Mouse (Mus musculus) ES-E14 (cell line): ENCODE results near the gene Olig1.

Source experiments
- CHD2 ChIP-seq: IDR thresholded peaks from 2 replicates; pipeline ENCODE4 v1.6.1; 2014; ENCODE audit warnings: mild to moderate bottlenecking, low read depth, low read length, inconsistent platforms
- ZC3H11A ChIP-seq: IDR thresholded peaks from 2 replicates; pipeline ENCODE4 v1.6.1; 2012; ENCODE audit warnings: low read depth, mild to moderate bottlenecking, inconsistent platforms, low read length, borderline replicate concordance
- ZNF384 ChIP-seq: IDR thresholded peaks from 2 replicates; pipeline ENCODE4 v1.6.1; 2012; ENCODE audit warnings: low read depth, low read length, inconsistent platforms

DNA sequence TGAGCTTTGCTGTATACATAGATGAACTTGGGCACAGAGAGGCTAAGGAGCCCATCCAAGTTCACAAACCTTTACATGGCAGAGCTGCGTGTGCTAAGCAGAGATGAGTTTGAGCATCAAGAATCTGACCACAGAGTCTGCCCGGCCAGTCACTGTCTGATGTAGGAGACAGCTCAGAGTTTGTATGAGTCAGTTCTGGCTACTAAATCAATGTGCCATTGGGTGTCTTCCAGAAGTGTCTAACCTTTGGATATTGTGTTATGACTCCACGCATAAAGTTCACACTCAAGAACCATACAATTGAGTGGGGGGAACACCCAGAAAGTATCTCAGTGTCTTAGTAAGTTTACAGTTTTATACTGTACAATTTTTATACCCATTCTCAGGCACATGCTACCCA is 8.7 kb upstream of the Olig1 start:
- TF ChIP-seq ZNF384 (no peak), ZC3H11A (no peak), CHD2 (no peak)
